Mouse (Mus musculus) myocyte (in vitro differentiated cells): ENCODE measurements at regions not wholly inside any gene's neighbourhood (a gene's known extent, or its start where the extent isn't known, plus 50 kb on each side); places are given as distances from the start of the nearest gene placed in this dataset.

ENCODE experiments used
- H3K27me3 ChIP-seq: one replicate; pipeline ENCODE4 v1.6.1; 2011; ENCODE audit not compliant: control insufficient read depth, insufficient read depth, insufficient read length
- H3K36me3 ChIP-seq: one replicate; pipeline ENCODE4 v1.6.1; 2011; ENCODE audit not compliant: control insufficient read depth, insufficient read depth
- H3K4me2 ChIP-seq: one replicate; pipeline ENCODE4 v1.6.1; 2011; ENCODE audit warnings: low read depth, control low read depth
- H3K4me3 ChIP-seq: one replicate; pipeline ENCODE4 v1.5.1; 2011; ENCODE audit warnings: mild to moderate bottlenecking, control low read depth, moderate library complexity
- H3K79me2 ChIP-seq: one replicate; pipeline ENCODE4 v1.6.1; 2011; ENCODE audit not compliant: control insufficient read depth, insufficient read depth
- H3ac ChIP-seq: one replicate; pipeline ENCODE4 v1.6.1; 2011; ENCODE audit not compliant: control insufficient read depth, insufficient read length
- CEBPB ChIP-seq: IDR thresholded peaks from 2 replicates; pipeline ENCODE4 v1.6.1; 2011; ENCODE audit warnings: mild to moderate bottlenecking, moderate library complexity; ENCODE audit not compliant: poor library complexity, insufficient read depth, severe bottlenecking
- E2F4 ChIP-seq: IDR thresholded peaks from one replicate; pipeline ENCODE4 v1.6.1; 2011; ENCODE audit warnings: mild to moderate bottlenecking, control low read depth, moderate library complexity; ENCODE audit not compliant: insufficient read depth
- MAX ChIP-seq: IDR thresholded peaks from one replicate; pipeline ENCODE4 v1.6.1; 2011; ENCODE audit warnings: low read depth, mild to moderate bottlenecking, control low read depth
- MYOD1 ChIP-seq, 3 experiments: IDR thresholded peaks; one replicate each; pipeline ENCODE4 v1.6.1; 2011; ENCODE audit warnings: control low read depth in 2 of 3, low read depth in 2 of 3, mild to moderate bottlenecking in 2 of 3, moderate library complexity in 1 of 3; ENCODE audit not compliant: insufficient read length in 2 of 3, control insufficient read depth in 1 of 3
- MYOG ChIP-seq, 3 experiments: IDR thresholded peaks; one replicate each; pipeline ENCODE4 v1.6.1; 2011; ENCODE audit warnings: control low read depth in 2 of 3, low read depth in 2 of 3, mild to moderate bottlenecking in 2 of 3; ENCODE audit not compliant: insufficient read length in 2 of 3, control insufficient read depth in 1 of 3, insufficient read depth in 1 of 3
- POLR2A ChIP-seq: IDR thresholded peaks from one replicate; pipeline ENCODE4 v1.6.1; 2011; ENCODE audit warnings: low read depth, mild to moderate bottlenecking, control low read depth, moderate library complexity; ENCODE audit not compliant: insufficient read length
- POLR2AphosphoS2 ChIP-seq: IDR thresholded peaks from one replicate; pipeline ENCODE4 v1.6.1; 2011; ENCODE audit warnings: low read depth, control low read depth; ENCODE audit not compliant: insufficient read length
- REST ChIP-seq: IDR thresholded peaks from one replicate; pipeline ENCODE4 v1.6.1; 2011; ENCODE audit warnings: mild to moderate bottlenecking, control low read depth, moderate library complexity; ENCODE audit not compliant: insufficient read depth, insufficient read length
- SRF ChIP-seq: IDR thresholded peaks from one replicate; pipeline ENCODE4 v1.6.1; 2011; ENCODE audit warnings: low read depth; ENCODE audit not compliant: control insufficient read depth, insufficient read length
- TCF12 ChIP-seq: IDR thresholded peaks from one replicate; pipeline ENCODE4 v1.6.1; 2011; ENCODE audit warnings: mild to moderate bottlenecking, control low read depth; ENCODE audit not compliant: poor library complexity, insufficient read depth, severe bottlenecking
- TCF3 ChIP-seq: IDR thresholded peaks from one replicate; pipeline ENCODE4 v1.6.1; 2011; ENCODE audit warnings: low read depth, control low read depth; ENCODE audit not compliant: insufficient read length
- USF1 ChIP-seq: IDR thresholded peaks from one replicate; pipeline ENCODE4 v1.6.1; 2011; ENCODE audit warnings: low read depth, mild to moderate bottlenecking, control low read depth, moderate library complexity

DNA sequence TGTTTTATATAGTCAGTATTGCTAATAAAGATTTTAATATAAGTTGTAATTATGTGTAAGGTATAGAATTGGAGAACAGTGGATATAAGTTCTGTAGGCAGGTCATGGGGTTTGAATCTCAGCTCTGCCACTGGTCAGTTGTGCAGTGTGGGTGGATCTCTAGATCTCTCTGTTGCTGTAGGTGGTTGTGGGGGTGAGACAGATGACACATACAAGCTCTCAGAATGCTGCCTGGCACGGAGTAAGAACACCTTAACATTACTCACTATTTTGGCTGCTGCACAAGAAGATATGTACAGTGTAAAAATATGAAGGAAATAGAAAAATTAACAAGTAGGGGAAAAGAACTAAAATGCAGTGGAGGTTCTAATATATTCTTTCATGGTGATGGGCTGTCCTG is 100.3 kb upstream of the Slc34a2 start:
- TF ChIP-seq MYOD1 (IDR thresholded peaks at IDR 0.05; ENCODE audit: control insufficient read depth in 1 of 3, insufficient read length in 2 of 3, low read depth in 2 of 3) (no peak), TCF3 (no peak), POLR2AphosphoS2 (no peak), REST (no peak), MYOG (IDR thresholded peaks at IDR 0.05; ENCODE audit: control insufficient read depth in 1 of 3, insufficient read depth in 1 of 3, insufficient read length in 2 of 3, low read depth in 2 of 3) (no peak), SRF (no peak), CEBPB (no peak), TCF12 (no peak), E2F4 (no peak), MAX (no peak), USF1 (no peak), POLR2A (no peak)
- no peaks in the 10 kb centered on the region for H3K27me3 ChIP-seq
- H3K79me2 ChIP-seq = no peaks in the 10 kb centered on the region
- no peak overlapping the region for H3K4me2 ChIP-seq
- no peak overlapping the region for H3K4me3 ChIP-seq
- H3ac ChIP-seq = no peak overlapping the region
- H3K36me3 ChIP-seq = no peaks in the 10 kb centered on the region

DNA sequence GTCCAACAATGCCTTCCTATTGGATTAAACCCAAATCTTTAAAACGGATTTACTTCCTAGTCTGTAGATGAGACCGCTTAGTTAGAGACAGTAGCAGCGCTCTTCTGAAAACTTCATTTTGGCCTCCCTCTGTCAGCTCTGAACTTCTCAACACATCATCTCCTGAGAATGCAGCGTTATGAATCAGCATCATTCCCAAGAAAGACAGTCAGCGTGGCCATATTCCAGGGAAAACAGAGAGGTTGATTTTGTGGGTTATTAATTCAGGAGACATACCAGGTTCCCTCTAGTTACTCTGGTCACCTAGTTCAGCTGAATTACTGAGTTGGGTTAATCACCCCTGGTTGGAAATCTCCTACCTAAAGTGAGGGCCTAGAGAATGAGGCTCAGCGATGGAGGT is 97.9 kb upstream of the Slc34a2 start:
- Histone ChIP-seq H3K36me3 (no peaks in the 10 kb centered on the region), H3K4me3 (no peak overlapping the region), H3K27me3 (no peaks in the 10 kb centered on the region), H3K79me2 (no peaks in the 10 kb centered on the region), H3ac (no peak overlapping the region), H3K4me2 (peak overlapping the region; percentile 33)
- no peak for TF ChIP-seq TCF3
- no peak for TF ChIP-seq POLR2AphosphoS2
- TF ChIP-seq REST = no peak
- TF ChIP-seq TCF12 = no peak
- TF ChIP-seq MYOD1 (IDR thresholded peaks at IDR 0.05; ENCODE audit: control insufficient read depth in 1 of 3, insufficient read length in 2 of 3, low read depth in 2 of 3) = no peak
- no peak for TF ChIP-seq MYOG (IDR thresholded peaks at IDR 0.05; ENCODE audit: control insufficient read depth in 1 of 3, insufficient read depth in 1 of 3, insufficient read length in 2 of 3, low read depth in 2 of 3)
- no peak for TF ChIP-seq USF1
- TF ChIP-seq MAX = no peak
- no peak for TF ChIP-seq SRF
- no peak for TF ChIP-seq CEBPB
- TF ChIP-seq E2F4 = no peak
- no peak for TF ChIP-seq POLR2A

DNA sequence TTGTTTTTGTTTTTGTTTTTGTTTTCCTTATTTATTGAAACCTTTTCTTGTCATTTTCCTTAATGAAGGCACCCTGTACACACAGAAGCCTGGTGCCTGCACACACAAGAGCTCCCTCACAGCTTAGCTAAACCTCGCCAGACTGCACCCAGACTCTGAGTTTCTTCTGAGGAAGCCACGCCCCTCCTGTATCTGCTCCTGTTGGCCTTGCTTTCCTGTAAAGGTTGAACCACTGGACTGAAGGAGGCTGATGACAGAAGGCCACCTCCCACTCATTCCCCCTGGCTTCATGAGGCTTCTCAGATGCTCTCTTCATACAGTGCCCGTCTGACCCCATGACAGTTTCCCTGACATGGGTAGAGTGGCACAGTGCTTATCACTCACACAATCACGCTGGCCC is 97.2 kb upstream of the Slc34a2 start:
- Histone ChIP-seq H3ac (no peak overlapping the region), H3K79me2 (no peaks in the 10 kb centered on the region), H3K36me3 (no peaks in the 10 kb centered on the region), H3K4me2 (no peak overlapping the region), H3K27me3 (no peaks in the 10 kb centered on the region), H3K4me3 (no peak overlapping the region)
- TF ChIP-seq MYOG (IDR thresholded peaks at IDR 0.05; ENCODE audit: control insufficient read depth in 1 of 3, insufficient read depth in 1 of 3, insufficient read length in 2 of 3, low read depth in 2 of 3) = no peak
- TF ChIP-seq CEBPB = no peak
- TF ChIP-seq TCF3 = no peak
- TF ChIP-seq USF1 = no peak
- no peak for TF ChIP-seq E2F4
- no peak for TF ChIP-seq POLR2AphosphoS2
- no peak for TF ChIP-seq MYOD1 (IDR thresholded peaks at IDR 0.05; ENCODE audit: control insufficient read depth in 1 of 3, insufficient read length in 2 of 3, low read depth in 2 of 3)
- TF ChIP-seq POLR2A = no peak
- TF ChIP-seq MAX = no peak
- TF ChIP-seq TCF12 = no peak
- no peak for TF ChIP-seq SRF
- TF ChIP-seq REST = no peak

DNA sequence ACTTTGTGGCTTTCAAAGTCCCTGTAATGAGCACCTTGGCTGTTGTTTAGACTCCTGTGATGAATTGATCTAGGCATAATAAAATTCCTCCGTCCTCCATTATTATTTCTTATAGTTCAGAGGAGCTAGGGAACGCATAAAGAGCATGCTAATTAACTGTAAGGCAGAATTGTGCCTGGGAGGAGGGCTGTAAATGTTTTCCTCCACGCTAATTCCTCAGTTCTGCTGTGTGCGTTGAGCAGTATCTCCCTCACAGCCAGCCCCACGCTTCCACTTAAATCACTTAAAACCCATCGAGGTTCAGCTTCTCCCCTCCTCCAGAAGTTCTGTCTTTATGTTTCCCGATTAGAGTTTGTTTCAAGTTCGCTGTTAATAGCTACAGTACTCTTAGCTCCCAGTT is 84.0 kb upstream of the Slc34a2 start:
- Histone ChIP-seq H3K4me2 (no peak overlapping the region), H3K27me3 (no peaks in the 10 kb centered on the region), H3ac (no peak overlapping the region), H3K4me3 (no peak overlapping the region), H3K36me3 (no peaks in the 10 kb centered on the region), H3K79me2 (no peaks in the 10 kb centered on the region)
- no peak for TF ChIP-seq MYOD1 (IDR thresholded peaks at IDR 0.05; ENCODE audit: control insufficient read depth in 1 of 3, insufficient read length in 2 of 3, low read depth in 2 of 3)
- no peak for TF ChIP-seq SRF
- TF ChIP-seq TCF3 = no peak
- TF ChIP-seq POLR2AphosphoS2 = no peak
- TF ChIP-seq MAX = no peak
- TF ChIP-seq MYOG (IDR thresholded peaks at IDR 0.05; ENCODE audit: control insufficient read depth in 1 of 3, insufficient read depth in 1 of 3, insufficient read length in 2 of 3, low read depth in 2 of 3) = no peak
- TF ChIP-seq TCF12 = no peak
- TF ChIP-seq REST = no peak
- TF ChIP-seq E2F4 = no peak
- no peak for TF ChIP-seq USF1
- no peak for TF ChIP-seq CEBPB
- TF ChIP-seq POLR2A = no peak
